Mouse (Mus musculus): Measurements from ENCODE around the gene Cnnm4. TPM values are rescaled to one million over a fixed set of nuclear protein-coding genes. Genes with fewer than 3 reads are reported as not detected.

The Cnnm4 gene
- total RNA-seq, 2 experiments from 2014 or later: 3.5 to 4.1 TPM

- intact Hi-C loops (cut with DNase I): loop anchor here (1.0 to 2.0 kb wide), 2 partner anchors 32 to 78 kb away; no protein-coding TSS in a partner anchor
- peak; percentile 95 to 96 for DNase-seq
These were observed 85.4 kb downstream of the Cnnm4 start for GRCm38 (mm10) chr1:36556553-36557456.

- peak; percentile 92 for DNase-seq
- intact Hi-C loops (cut with DNase I): loop anchor here (2.0 kb wide), 1 partner anchor 77 kb away; no protein-coding TSS in a partner anchor
These were observed 86.1 kb downstream of the Cnnm4 start for GRCm38 (mm10) chr1:36557457-36558011.

Small RNAs within 50 kb of the gene (microRNA-seq; reads per million reads assigned to microRNA genes)
- gene Gm47280: 0 reads per million in 2 experiments

Other genes with a start within 250 kb of the Cnnm4 start
- gene Uggt1, start 226.9 kb upstream of the Cnnm4 start, total RNA-seq (2021): 10 to 100 TPM; 32.5 to 35.8 TPM
- 1 to 10 TPM; 3.2 to 6.1 TPM for gene Neurl3, start 196.9 kb upstream of the Cnnm4 start, total RNA-seq (2021)
- gene Arid5a, start 163.9 kb upstream of the Cnnm4 start, total RNA-seq (2021): 10 to 100 TPM; 13.8 to 15.2 TPM
- 10 to 100 TPM; 63.2 to 66.8 TPM for gene Kansl3, start 102.4 kb upstream of the Cnnm4 start, total RNA-seq (2021)
- gene Fer1l5, start 99.3 kb upstream of the Cnnm4 start, total RNA-seq (2021): not detected
- gene Lman2l, start 26.3 kb upstream of the Cnnm4 start, total RNA-seq (2021): 10 to 100 TPM; 17.3 to 23.8 TPM
- gene Cnnm3, start 40.2 kb downstream of the Cnnm4 start, total RNA-seq (2021): 10 to 100 TPM; 15.3 to 18.3 TPM
- gene Ankrd23, start 65.3 kb downstream of the Cnnm4 start, total RNA-seq (2021): 100 to 1,000 TPM; 189 to 244 TPM
- 100 to 1,000 TPM in 1 of 2 experiments, 10 to 100 TPM in 1; 90.6 to 123 TPM for gene Gm42417, start 67.8 kb downstream of the Cnnm4 start, total RNA-seq (2021)
- 10 to 100 TPM; 12.9 to 14.1 TPM for gene Ankrd39, start 75.8 kb downstream of the Cnnm4 start, total RNA-seq (2021)
- gene Sema4c, start 86.7 kb downstream of the Cnnm4 start, total RNA-seq (2021): 10 to 100 TPM; 24.4 to 25.0 TPM
- 1 to 10 TPM in 1 of 2 experiments, under 1 TPM in 1; 0.60 to 1.2 TPM for gene Fam178b, start 211.6 kb downstream of the Cnnm4 start, total RNA-seq (2021)
- gene Cox5b, start 219.8 kb downstream of the Cnnm4 start, total RNA-seq (2021): 1,000 to 10,000 TPM; 2,031 to 2,046 TPM
- gene 4933424G06Rik, start 238.5 kb downstream of the Cnnm4 start, total RNA-seq (2021): not detected
- 100 to 1,000 TPM; 118 to 127 TPM for gene Actr1b, start 242.8 kb downstream of the Cnnm4 start, total RNA-seq (2021)

Measured in heart, postnatal 10 days (tissue).